Mouse (Mus musculus) heart, adult 2 months (tissue): ENCODE measurements around the gene Senp5.

Source experiments
- CTCF ChIP-seq: fragments of 200-600 bp; IDR thresholded peaks from 2 replicates; pipeline ENCODE4 v1.8.1; 2022; ENCODE audit warnings: antibody characterized with exemption, mild to moderate bottlenecking, moderate library complexity
- POLR2A ChIP-seq: fragments of 200-500 bp; IDR thresholded peaks from 2 replicates; pipeline ENCODE4 v1.6.1; 2011; ENCODE audit warnings: mild to moderate bottlenecking, low read depth, low read length, control low read depth; ENCODE audit not compliant: insufficient read depth

DNA sequence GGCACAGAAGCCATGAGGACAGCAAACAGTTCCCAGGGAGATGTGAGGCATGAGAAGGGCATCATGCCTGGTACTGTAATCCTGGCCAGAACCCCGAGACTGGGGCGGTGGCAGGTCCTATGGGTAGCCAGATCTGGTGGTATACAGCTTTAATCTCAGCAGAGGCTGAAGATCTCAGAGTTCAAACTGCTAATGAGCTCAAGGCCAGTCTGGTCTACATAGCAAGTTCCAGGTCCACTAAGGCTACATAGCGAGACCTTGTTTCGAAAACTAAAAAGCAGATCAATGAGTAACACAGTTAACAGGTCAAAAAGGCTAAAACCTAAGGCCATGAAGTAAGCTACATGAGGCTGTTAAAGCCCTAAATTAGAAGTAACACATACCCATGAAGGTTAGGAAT, 9.9 kb downstream of the Senp5 start:
- TF ChIP-seq POLR2A: no peak
- TF ChIP-seq CTCF: no peak
